Mouse (Mus musculus) embryo, embryonic 11 days (tissue): ENCODE measurements around the gene Cfap45.

Experiments
- DNase-seq: peaks from one replicate; pipeline ENCODE4 v3.0.0-alpha.2; 2015

The Cfap45 gene

DNA sequence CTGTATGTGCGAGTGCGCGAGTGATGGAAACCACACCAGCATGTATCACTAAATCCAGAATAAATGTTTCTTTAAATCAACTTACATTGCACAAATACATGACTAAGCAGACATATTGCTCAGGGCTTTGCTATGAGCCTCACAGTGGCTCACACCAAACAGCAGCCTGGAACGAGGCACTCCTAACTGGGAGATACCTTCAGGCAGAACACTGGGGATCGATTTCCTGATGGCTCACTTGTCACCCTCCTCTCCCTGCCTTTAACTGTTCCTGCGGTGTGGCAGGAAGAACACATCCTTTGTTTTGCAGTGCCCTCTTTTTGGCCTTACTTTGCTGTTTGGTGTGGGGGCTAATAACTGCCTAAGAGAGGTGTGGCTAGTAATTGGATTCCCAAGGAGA is 957 bp upstream of the Cfap45 start:
- no peak for DNase-seq

DNA sequence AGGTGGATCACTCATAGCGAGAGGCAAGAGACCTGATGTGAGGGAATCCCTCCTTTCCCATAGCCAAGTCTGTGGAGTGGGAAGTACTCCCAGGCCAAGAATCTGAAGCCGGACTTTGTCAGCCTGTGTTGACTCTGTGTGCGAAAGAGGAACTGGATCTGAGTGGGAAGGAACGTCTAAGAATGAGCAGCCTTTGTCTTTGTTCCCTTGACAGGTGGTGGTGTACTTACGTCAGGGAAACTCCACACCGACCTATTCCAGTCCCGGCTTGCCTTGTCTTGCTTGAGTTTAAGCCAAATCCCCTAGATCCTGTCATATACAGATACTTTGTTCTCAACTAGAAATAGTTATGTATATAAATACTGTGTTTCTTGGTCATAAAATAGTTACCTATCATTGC is 1.9 kb downstream of the Cfap45 start:
- DNase-seq: no peak

DNA sequence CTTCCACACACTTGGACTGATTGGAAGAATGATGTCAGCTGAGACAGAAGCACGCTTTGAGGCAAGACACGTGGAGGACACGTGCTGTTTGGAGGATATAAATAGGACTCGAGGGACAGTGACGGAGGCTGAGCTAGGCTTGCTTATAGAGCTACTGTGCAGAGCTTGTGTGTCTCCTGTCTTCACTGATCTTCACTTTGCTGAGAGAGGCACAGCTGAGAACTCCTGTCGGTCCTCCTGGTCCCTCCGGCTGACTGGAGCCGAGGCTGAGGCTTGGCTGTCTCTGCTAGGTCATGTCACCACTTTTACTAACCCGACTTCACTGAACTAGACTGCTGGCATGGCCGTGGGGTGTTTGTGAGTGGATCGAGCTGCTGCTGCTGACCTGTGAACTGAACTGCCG is 3.1 kb downstream of the Cfap45 start:
- no peak for DNase-seq

DNA sequence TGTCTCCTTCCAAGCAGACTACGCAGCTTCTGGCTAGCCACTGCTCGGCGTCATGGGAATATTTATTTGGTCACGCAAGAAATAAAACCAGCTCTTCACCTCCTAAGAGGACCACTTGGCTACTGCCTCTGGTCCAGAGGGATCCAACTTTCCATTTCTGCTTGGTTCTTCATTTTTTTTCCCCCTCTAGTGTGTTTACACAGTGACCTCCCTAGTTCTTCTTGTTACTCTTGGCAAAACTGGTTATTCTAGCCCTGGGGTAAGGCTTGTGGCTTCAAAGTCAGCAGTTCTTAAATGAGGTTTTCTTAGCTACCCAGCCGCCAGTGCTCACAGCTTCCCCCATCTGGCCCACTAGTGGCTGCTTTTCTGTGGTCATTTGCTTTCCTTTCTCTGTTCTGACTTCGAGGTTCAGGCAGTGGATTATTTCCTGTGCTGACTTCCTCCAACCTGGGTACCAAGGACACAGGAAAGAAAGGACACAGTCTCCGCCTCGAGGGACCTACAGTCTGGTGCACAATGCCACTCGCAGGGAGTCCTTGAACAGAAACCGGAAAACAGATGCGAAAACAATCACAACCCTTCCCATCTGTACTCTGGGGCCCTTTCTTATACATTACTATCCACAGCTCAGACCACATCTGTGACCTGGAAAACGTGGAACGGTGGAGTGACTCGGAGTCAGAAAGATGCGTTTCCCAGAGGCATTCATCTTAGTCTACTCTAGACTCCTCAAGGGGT is 4.6 kb downstream of the Cfap45 start:
- DNase-seq: peak; percentile 51

DNA sequence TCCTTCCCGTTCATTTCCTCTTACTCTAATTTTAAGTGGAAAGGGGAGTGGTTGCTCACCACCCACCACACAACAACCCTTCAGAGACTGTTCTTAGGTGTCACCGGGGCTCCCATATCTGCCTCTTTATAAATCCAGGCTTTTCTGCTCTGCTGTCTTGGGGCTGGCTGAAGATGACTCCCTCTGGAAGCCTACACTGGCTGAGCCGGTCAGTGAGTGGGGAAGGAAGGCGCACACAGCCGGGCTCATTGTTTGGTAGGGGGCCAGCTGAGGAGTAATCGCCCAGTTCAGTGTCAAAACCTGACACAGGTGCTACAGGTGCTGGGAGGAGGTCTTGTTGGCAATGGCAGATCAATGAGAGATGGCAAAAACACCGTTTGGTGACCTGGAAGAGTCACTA is 5.4 kb downstream of the Cfap45 start:
- DNase-seq: no peak

DNA sequence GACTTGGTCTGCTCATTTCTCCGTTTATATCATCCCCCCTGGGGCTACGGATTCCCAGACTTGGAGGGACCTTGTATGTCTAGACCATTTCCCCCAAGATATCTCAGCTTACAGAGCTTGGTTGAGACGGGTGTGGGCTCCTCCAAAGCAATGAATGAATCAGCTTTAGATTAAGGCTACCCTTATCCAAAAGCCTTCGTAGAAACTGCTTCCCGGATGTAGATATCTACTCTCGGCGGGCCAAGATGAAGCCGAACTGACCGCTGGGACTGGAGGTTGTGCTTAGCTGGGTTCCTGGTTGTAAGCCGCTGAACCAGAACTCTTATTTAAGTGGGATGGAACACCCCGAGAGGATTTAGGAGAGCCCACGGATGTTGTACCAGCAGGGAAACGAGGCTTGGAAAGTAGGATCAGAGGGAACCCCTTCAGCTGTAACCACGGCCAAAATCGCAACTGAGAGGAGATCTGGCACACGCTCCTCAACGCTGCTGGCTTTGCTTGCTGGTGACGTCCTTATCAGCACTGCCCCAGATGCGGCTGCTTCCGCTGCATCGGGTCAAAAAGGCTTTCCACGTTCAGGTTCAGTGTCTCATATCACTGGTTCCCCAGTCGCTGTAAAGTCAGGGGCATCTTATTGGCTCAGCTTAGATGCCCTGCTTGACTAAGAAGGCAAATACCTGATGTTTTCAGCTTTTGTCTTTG is 5.9 kb downstream of the Cfap45 start:
- no peak for DNase-seq

DNA sequence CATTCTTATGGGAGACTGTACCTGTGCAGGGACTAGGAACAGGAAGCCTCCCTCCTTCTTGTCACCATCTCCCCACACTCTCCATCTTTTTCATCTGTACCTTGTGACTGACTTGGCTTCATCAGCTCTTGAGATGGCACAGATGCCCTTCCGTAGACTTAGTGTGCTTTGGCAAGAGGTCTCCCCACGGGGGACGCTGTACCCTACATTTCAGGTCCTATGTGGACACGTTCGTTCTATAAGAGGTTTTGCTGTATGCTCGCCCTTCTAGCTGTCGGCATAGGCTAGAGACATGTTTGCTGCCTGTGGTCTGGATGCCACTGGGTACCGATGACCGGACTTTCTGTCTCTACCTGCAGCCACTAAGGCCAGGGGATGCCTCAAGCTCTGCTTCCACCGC is 6.8 kb downstream of the Cfap45 start:
- DNase-seq: no peak

DNA sequence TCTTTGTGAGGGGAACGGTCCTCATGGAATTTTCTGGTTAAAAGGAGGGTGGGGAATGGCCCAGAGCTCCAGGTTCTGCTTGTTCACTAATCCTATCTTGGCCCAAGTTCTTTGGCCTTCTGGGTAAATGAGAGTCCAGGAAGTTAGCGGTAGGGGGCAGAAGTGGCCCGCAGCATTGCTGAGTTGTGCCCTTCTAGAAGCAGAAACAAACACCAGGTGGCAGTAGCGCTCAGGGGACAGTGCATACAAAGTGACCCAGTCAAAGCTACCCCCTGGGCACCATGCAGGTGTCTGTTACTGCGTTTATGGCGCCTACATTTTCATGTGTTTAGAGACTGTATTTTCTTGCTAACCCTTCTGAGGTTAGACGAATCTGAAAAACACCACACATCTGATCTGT is 8.1 kb downstream of the Cfap45 start:
- peak; percentile 92 for DNase-seq

DNA sequence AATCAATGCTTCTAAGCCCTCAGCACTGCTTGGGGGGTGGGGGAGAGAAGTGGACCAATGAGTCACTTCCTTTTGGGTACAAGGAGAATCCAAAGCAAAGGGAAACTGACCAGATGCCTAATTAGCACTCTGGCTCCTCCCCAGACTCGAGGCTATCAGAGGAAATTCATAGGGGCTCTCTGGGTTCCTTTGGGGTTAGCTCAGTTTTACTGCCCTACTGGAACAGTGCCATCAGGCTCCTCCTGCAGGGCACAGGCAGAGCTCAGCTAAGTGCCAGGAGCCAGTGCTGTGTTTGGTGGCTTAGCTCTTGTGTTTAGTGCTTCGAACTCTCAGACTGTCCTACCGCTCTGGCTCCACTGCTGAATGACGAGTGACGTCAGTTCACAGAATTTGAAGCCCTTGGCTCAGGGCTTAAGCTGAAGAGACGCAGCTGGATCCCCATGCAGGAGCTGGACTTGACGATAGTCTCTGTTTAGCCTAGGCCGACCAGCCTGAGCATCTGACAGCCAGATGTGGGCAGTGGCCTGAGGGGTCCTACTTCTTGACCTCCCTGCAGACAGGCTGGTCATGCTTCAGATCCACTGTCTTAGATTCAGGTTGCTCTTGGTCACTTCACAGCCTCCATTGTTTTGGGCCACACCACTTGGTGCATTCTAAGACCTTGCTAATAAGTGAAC is 10.1 kb downstream of the Cfap45 start:
- peak; percentile 64 for DNase-seq

DNA sequence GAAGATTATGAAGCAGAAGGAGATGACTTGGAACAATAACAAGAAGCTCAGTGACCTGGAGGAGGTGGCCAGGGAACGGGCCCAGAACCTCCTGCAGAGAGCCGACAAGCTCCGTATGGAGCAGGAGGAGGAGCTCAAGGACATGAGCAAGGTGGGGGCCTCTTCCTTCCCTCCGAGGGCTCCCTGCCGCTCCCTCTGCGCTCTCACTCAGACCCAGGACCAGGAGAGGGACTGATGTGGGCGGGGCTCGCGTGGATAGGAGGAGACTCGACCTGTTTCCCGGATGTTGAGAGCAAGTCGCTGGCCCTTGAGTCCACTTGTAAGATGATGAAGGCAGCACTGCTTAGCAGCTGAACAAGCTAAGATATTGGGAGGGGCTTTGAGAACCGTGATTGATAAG is 11.9 kb downstream of the Cfap45 start:
- DNase-seq: peak; percentile 81

DNA sequence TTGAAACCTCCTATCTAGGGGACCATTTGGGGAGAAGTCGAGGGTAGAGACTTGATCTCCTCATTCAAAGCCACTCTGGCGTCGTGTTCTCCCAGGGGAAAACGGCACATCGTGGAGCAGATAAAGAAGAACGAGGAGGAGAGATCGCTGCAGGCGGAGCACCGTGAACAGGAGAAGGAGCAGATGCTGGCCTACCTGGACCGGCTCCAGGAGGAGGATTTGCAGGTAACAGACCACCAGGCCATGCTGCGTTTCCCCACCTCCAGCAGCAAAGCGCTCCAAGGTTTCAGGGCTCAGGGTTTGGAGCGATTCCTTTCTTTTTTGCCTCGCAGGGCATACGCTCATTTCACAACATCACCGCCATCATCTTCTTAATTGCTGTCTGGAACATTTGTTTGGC is 14.5 kb downstream of the Cfap45 start:
- DNase-seq: no peak

DNA sequence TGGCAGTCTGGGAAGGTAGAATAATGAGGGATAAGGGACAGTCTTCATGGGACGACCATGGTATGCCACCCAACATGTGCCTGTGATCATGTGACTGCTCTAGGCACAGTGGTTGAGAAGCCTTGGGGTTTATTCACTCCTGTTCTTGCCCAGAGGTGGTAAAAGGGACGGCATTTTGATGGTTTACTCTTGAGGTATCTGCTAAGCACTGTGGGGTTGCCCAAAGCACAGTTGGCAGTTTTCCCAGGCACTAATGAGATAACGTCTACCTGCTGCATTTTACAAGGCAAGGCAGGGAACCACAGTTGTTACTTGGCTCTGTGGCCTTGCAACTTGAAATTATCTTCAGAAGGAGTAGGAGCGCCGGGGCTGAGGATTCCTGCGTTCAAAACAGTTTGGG is 19.2 kb downstream of the Cfap45 start:
- no peak for DNase-seq

DNA sequence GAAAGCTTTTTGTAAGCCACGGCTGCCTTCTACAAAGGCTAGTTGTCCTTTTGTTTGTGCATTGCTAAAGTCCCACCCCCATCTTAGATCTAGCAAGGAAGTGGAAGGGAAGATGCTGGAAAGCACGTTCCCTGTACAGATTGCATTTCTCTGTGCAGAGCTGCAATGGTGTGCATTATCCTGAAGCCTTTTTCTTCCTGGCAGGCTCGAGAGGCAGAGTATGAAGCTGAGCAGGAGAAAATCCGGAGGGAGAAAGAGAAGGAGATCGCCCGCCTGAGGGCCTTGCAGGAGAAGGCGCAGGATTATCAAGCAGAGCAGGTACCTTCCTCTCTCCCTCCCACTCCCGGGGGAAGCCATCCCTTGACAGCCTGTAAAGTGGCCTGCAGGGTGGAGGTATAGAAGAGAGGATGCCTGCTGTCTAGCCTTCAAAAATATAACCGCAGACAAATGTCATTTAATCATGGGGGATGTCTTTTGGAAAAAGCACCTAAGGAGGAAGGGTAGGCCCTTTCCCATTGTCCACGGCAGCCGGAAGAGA is 19.8 kb downstream of the Cfap45 start:
- no peak for DNase-seq

DNA sequence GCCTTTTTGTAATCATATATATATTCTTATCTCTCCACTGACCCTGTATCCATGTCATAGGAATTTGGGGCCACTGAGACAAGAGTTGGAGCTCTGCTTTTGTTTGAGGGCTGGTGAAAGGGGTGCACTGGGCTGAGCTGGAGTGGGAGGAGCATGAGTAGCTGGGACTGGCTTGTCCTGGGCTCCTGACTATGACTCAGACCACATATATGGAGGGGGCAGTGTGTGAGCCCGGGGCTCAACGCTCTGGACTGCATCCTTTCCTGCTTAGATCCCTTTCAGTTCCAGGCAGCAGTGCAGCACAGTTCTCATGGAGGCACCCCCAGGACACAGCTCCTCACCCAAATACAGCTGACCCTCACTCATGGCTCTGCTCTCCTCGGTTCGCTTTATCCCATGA is 25.5 kb downstream of the Cfap45 start:
- DNase-seq: no peak

DNA sequence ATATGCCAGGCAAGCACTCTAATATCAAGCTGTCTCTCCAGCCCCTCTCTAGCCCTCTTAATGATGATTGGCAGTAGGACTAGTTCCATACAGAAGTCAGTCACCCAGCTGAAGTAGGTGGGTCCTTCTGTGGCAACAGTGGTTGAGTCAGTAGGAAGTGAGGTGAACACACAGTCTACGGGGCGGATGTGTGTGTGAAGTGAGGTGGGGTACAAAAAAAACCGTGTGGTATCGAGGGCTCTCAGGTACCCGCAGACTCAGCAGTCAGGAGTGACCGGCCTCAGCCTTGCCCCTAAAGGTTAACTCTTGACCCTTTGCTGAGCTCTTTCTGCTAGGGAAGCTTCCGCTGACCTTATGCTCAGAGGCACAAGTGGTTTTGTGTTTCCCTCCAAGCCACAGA is 27.9 kb downstream of the Cfap45 start:
- no peak for DNase-seq

DNA sequence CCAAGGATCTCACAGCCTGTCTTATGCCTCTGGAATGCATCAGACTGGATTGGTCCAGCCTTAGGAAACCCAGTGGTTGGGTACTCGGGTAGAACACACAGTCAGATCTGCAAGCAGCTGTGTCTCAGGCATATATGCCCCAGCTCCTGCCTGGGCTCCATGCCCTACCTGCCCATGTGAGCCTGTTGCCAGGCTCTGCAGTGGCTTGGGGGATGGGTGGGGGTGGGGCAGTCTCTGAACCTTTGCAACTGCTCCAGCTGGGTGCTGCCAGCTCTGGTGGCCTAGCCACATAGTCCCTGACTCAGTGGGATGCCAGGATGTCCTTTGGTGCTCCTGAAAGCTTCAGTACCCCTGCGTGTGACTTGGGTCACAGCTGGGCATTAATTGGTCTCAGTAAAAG is 28.7 kb downstream of the Cfap45 start:
- DNase-seq: no peak

DNA sequence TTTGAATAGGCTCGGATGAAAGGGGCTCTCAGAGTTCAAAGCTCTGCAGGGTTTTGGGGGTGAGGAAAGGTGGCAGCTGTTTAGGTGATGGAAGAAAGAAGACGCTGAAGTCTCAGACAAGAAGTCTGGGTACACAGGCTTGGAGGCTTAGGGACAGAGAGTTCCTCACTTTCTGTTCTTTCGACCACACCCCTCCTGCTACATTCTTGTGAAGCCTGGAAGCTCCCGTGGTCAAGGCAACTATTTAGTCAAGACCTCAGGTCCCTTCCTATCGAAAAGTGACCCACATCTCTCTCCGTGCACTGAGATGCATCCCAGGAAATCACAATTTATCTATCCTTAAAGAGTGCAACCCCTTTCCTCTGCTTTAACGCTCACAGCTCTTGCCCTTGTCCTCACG is 29.1 kb downstream of the Cfap45 start:
- DNase-seq: no peak

DNA sequence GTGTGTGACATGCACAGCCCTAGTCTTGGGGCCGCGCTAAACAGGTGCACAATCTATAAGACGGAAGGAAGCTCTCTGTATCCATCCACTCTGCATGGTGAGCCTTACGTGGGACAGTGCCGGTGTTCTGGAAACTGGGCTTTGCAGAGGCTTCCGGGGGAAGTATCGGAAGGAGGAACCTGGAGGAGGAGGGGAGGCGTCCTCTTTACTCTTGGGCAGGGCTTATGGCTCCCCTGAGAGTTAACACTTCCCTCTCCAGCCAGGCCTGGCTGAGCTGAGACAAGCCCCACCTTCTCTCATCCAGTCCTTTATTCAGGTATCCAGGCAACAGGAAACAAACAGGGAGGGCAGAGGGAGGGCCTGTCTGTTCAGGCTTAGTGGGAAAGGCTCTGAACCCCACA is 29.9 kb downstream of the Cfap45 start:
- peak; percentile 77 for DNase-seq

DNA sequence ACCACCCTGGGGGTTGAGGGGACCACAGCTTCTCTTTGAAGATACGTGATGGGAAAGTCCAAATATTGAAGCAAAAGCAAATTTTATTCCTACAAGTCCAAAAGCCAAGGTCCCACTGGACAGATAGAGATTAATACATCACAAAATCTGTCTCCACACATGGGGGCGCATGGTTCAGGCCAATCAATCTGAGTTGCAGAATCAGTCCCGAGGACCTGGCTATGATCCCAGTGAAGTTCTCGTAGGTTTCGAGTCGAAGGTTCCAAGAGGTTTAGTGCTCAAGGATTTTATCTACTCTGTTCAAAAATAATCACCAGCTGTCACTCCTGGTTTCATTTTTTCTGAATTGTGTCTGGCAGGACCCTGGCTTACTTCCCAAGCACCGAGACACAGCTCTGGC is 30.4 kb downstream of the Cfap45 start:
- DNase-seq: no peak

DNA sequence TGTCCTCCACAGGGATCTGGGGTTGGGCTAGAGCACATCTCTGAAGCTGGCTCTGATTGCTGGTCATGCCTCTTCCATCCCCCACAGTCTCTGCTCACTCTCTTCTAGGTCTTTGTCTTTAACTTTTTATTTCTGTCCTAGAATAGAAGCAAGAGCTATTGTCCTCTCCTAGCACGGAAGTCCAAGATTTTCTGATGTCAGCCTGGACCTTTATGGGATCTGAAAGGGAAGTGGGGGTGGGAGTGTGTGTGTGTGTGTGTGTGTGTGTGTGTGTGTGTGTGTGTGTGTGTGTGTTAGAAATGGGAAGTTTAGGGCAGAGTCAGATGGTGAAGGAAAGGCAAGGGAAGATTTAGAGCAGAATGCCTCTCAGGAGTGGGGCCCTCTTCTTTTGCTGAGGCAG is 32.0 kb downstream of the Cfap45 start:
- DNase-seq: no peak

DNA sequence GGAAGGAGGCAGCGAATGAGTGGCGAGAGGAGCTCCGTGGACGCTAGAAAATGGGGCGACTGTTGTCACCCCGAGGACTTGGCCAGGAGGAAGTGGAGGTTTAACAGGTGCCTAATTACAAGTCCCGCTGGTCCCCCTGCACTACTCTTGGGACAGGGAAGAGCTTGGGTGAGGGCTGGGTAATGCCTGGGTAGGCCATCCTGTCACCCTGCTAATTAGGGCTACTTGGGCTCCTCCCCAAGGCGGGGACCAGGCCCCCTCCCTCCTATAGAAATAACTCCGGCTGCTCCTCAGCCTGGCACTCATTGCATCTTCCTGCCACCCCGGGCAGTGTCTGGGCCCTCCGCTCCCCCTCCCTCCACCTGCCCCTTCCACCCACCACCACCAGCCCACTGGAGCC is 35.0 kb downstream of the Cfap45 start, which contains the start of gene Vsig8:
Gene Vsig8 (plus strand): TSS at position 301 of the 400 bp plus-strand sequence.
- DNase-seq: no peak

DNA sequence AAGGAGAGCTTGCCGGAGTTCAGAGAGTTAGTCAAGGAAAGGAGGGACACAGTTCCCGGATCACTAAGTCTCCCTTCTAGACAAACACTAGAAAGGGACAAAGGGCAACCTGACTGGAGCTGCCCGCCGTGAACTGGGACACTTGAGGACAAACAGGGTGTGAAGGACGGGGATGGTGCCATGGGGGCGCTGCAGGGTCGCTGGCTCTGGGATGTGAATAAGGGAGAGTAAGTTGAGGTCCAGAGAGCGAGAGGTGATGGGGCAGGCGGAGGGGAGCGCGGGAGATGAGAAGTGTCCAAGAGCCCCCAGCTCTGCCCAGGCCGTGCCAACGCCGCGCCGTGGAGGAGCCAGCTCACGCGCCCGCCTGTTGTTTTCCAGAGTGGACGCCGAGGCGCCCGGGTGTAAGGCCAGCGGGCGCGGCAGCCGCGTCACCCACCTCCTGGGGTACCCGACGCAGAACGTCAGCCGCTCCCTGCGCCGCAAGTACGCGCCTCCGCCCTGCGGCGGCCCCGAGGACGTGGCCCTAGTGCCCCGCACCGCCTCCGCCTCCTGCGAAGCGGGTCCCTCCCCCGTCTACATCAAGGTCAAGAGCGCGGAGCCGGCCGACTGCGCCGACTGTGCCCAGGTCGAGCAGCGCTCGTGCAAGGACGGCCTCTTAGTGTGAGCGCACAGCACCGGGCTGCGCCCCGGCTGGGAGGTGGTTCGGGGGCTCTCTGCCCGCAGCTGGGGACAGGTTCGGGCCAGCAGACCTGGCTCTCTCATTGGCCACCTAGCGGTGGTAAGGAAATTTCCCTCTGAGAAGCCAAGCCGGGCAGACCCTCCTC is 42.3 kb downstream of the Cfap45 start:
- peak; percentile 89 for DNase-seq

DNA sequence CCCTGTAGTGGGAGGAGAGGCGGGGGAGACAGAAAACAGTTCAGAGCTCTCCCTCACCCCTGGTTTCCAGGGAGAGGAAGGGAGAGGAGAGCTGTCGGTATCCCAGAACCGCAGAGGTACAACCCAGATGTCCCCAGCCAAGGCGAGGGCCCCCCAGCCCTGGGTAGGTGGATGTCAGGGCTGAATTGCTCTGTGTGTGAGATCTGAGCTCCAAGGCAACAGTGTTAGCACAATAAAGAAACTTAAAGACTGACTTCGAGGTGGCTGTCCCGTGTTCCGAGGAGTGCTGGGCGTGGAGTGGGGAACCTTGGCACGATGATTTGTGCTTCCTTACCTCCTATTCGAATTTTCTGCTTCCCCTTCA is 42.8 kb downstream of the Cfap45 start:
- no peak for DNase-seq
